Mouse (Mus musculus) midbrain, embryonic 15.5 days (tissue): ENCODE results near the gene Magi1. TPM values are rescaled to one million over a fixed set of nuclear protein-coding genes. Genes with fewer than 3 reads are reported as not detected.
"Not testable (repeated sequence)": the region's sequence is repeated elsewhere in the genome, so short reads cannot be mapped to it uniquely, and the experiment has no call there.

Experiments
- ATAC-seq: fragments of 200-750 bp; cut with Nextera tagmentation; replicated peaks from 2 replicates; pipeline ENCODE4 v1.8.0; 2017; ENCODE audit warnings: moderate TSS enrichment
- H3K27ac ChIP-seq: fragments of 300-500 bp; sonication (generic); 2 replicates; pipeline ENCODE4 v1.5.1; 2015; ENCODE audit warnings: mild to moderate bottlenecking, inconsistent platforms
- H3K27me3 ChIP-seq: fragments of 300-500 bp; sonication (generic); replicated peaks from 2 replicates; pipeline ENCODE4 v1.6.1; 2015; ENCODE audit warnings: inconsistent platforms
- H3K36me3 ChIP-seq: fragments of 300-500 bp; sonication (generic); replicated peaks from 2 replicates; pipeline ENCODE4 v1.6.1; 2015; ENCODE audit warnings: inconsistent platforms
- H3K4me1 ChIP-seq: fragments of 300-500 bp; sonication (generic); 2 replicates; pipeline ENCODE4 v1.6.1; 2015; ENCODE audit warnings: inconsistent platforms
- H3K4me2 ChIP-seq: fragments of 300-500 bp; sonication (generic); 2 replicates; pipeline ENCODE4 v1.6.1; 2015; ENCODE audit warnings: inconsistent platforms, mild to moderate bottlenecking, moderate library complexity
- H3K4me3 ChIP-seq: fragments of 300-500 bp; sonication (generic); 2 replicates; pipeline ENCODE4 v1.5.1; 2015; ENCODE audit warnings: mild to moderate bottlenecking, inconsistent platforms
- H3K9ac ChIP-seq: fragments of 300-500 bp; sonication (generic); 2 replicates; pipeline ENCODE4 v1.6.1; 2015; ENCODE audit warnings: mild to moderate bottlenecking, inconsistent platforms
- H3K9me3 ChIP-seq: fragments of 300-500 bp; sonication (generic); 2 replicates; pipeline ENCODE4 v1.6.1; 2016; ENCODE audit warnings: inconsistent platforms
- WGBS: fragments of 180-500 bp; shearing (Covaris S2); methylation state at CpG from one replicate; pipeline ENCODE4 v1.1.7; 2015; ENCODE audit warnings: mixed read lengths; 5-methylcytosine and 5-hydroxymethylcytosine counted together
- polyA plus RNA-seq: library from polyadenylated mRNA; unstranded; fragments of >200 nt; fragmentation: Nextera tagmentation; extraction: Ambion mirVana; gene quantifications from 2 replicates; pipeline ENCODE4 v1.2.1, GENCODE M21; 2015

The Magi1 gene
- polyA plus RNA-seq, 1 experiment from 2014 or later = 38.2 TPM

DNA sequence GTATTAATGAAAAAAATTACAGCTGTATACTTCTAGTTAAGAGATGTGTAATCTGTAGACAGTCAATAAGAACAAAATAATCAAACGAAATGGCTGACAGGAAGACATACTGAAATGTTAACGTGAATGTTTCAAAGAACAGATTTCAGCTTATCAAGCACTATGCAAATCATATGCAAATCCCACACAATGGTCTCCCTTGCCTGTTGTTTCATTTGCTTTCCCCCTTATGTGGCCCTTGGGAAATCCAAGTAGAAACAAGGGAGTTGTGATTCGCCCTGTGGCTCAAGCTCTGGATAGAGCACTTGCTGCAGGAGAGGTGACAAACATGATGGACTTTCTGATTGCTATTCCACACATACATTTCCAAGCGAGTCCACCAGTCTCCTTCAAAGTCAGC lies 275.1 kb downstream of the Magi1 start:
- peaks cover 11% of the 10 kb centered on the region; the same call in 1 of the 2 replicates for H3K4me1 ChIP-seq
- 47% methylated on average over 4 of the region's 4 CpGs for WGBS
- H3K4me2 ChIP-seq = no peak overlapping the region
- no peaks in the 10 kb centered on the region for H3K36me3 ChIP-seq
- H3K27me3 ChIP-seq = no peaks in the 10 kb centered on the region
- H3K27ac ChIP-seq = no peak overlapping the region
- H3K9ac ChIP-seq = no peak overlapping the region
- no peaks in the 10 kb centered on the region for H3K9me3 ChIP-seq
- no peak for ATAC-seq
- no peak overlapping the region for H3K4me3 ChIP-seq

DNA sequence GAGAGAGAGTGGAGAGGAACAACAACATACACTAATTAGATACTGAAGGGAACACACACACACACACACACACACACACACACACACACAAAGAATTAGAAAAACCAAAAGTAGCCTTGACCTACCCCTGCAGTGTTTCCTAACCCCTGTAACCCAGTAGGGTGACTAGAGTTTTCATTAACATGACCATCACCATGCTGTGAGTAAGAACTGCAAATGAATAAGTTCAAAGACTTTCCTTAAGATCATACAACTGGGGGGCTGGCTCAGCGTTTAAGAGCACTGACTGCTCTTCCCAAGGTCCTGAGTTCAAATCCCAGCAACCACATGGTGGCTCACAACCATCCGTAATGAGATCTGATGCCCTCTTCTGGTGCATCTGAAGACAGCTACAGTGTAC lies 280.1 kb downstream of the Magi1 start:
- not testable (repeated sequence) for H3K4me1 ChIP-seq, H3K4me3 ChIP-seq, H3K9me3 ChIP-seq, H3K27ac ChIP-seq, H3K36me3 ChIP-seq, ATAC-seq, H3K4me2 ChIP-seq, H3K9ac ChIP-seq, H3K27me3 ChIP-seq
- WGBS = 59% methylated on average over 2 of the region's 2 CpGs

DNA sequence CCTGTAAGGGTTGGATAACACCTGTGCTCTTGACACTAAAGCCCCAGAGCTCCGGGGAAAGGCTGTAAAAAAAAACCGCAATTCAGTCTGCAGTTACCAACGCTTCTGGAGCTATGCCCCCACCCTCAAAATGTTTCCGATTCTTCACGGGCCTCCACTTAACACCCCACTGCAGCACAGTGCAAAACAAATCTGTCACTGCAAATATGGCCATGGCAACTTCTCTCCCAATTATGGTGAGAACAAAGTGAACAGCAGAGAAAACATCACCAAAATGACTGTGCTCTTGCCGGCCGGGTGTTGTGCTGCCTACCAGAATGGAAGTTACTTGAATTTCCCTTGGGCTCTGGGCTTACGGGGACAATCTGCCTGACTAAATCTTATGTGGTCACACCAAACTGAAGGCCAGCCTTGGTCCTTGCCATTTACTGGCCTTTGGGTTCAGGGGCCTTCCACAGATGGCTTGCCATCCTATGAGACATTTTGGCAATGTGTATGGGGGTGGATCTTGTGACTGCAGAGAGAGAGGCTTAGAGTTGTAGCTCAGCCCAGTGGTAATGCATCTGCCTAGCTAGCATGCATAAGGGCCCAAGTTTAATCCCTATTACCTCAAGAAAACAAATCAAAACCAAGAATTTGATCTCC lies 286.8 kb downstream of the Magi1 start:
- Histone ChIP-seq H3K4me2 (no peak overlapping the region), H3K9me3 (no peaks in the 10 kb centered on the region), H3K27ac (no peak overlapping the region), H3K4me3 (no peak overlapping the region), H3K36me3 (no peaks in the 10 kb centered on the region), H3K4me1 (no peaks in the 10 kb centered on the region), H3K9ac (no peak overlapping the region), H3K27me3 (no peaks in the 10 kb centered on the region)
- whole genome bisulfite sequencing = 90% methylated on average over 8 of the region's 8 CpGs
- ATAC-seq = no peak

DNA sequence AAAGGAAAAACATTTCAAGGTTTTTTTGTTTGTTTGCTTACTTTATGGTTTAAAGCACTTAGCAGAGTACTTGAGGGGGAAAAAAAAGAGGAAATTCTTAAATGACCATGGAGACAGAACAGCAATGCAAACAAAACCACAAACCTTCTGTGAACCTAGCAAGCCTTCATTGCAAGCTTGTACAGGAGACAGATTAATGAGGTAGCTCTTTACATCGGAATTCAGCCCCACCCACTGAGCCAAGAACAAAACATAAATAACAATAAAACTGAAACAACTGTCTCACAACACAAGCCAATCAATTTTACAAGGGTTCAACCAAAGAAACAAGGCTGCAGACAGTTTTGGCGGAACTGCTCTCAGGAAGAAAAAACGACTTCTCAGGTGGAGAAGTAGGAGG lies 296.2 kb downstream of the Magi1 start:
- Histone ChIP-seq H3K4me2 (no peak overlapping the region), H3K9me3 (no peaks in the 10 kb centered on the region), H3K27me3 (no peaks in the 10 kb centered on the region), H3K4me3 (no peak overlapping the region), H3K27ac (no peak overlapping the region), H3K4me1 (0 out of 2 replicates have a peak, but pooled peaks cover 3% of the 10 kb centered on the region), H3K36me3 (no peaks in the 10 kb centered on the region), H3K9ac (no peak overlapping the region)
- 51% methylated on average over 3 of the region's 3 CpGs for WGBS
- no peak for ATAC-seq

DNA sequence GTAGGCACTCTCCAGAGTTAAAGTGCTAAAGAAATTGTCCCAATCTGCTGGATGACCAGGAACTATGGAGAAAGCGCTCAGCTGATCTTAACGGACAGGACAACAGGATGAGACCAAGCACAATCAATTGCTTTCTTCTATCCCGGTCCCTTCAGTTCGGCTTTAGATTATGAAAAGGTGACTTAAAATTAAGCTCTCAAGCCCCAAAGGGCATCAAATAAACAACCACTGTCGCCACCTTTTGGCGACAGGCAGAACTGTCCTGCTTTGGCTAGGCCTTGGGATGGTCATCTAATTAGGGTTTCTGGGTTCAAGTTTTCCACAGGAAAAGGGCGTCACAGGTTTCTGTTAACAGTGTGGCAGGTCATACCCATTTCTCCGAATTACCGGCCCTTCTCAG lies 298.6 kb downstream of the Magi1 start:
- H3K27ac ChIP-seq = no peak overlapping the region
- H3K4me3 ChIP-seq = no peak overlapping the region
- no peaks in the 10 kb centered on the region for H3K36me3 ChIP-seq
- no peaks in the 10 kb centered on the region for H3K9me3 ChIP-seq
- no peak for ATAC-seq
- H3K27me3 ChIP-seq = no peaks in the 10 kb centered on the region
- H3K4me1 ChIP-seq = peaks cover 4% of the 10 kb centered on the region; the same call in 1 of the 2 replicates
- H3K9ac ChIP-seq = no peak overlapping the region
- no peak overlapping the region for H3K4me2 ChIP-seq
- whole genome bisulfite sequencing = 48% methylated on average over 9 of the region's 9 CpGs

DNA sequence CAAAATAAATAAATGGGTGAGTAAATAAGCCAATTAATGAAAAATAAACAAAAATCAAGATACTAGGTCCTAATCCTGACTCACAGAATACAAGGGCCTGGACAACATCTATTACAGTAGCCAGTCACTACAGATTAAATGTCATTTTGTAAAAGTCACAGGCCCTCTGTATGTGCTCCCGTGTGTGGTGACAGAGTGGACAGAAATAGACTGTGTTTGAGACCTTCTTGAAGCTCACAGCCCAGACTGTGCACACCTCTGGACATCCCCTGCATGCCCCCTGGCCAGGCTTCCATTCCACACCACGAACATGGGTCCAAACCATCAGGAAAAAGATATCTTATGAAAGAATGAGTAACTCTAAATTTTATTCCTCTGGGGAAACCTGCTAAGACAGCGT lies 300.2 kb downstream of the Magi1 start:
- no peak overlapping the region for H3K9ac ChIP-seq
- 86% methylated on average over 3 of the region's 3 CpGs for WGBS
- H3K4me3 ChIP-seq = no peak overlapping the region
- no peaks in the 10 kb centered on the region for H3K9me3 ChIP-seq
- no peak overlapping the region for H3K4me2 ChIP-seq
- no peak overlapping the region for H3K27ac ChIP-seq
- no peak for ATAC-seq
- no peaks in the 10 kb centered on the region for H3K36me3 ChIP-seq
- peaks cover 4% of the 10 kb centered on the region; the same call in 1 of the 2 replicates for H3K4me1 ChIP-seq
- H3K27me3 ChIP-seq = no peaks in the 10 kb centered on the region

DNA sequence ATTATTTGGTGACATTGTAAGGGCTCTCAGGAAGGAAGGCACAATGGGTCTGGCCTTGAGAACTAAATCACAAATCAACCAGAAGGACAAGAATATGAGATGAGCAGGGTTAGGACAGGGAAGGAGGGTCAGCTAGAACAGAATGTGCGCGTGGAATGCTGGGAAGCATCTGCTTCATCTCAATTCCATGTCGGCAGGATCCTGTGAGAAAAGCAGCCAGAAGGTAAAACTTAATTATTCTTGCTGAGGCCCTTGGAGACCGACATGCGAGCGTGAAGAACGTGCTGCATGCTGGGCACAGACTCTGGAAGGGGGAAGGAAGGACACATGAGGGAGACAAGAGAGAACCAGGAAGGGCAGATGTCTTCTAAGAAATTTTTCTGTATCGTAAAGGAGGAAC lies 302.5 kb downstream of the Magi1 start:
- WGBS = 38% methylated on average over 8 of the region's 8 CpGs
- no peak overlapping the region for H3K9ac ChIP-seq
- no peak for ATAC-seq
- H3K27me3 ChIP-seq = no peaks in the 10 kb centered on the region
- peaks cover 4% of the 10 kb centered on the region; the same call in 1 of the 2 replicates for H3K4me1 ChIP-seq
- no peak overlapping the region for H3K27ac ChIP-seq
- H3K36me3 ChIP-seq = no peaks in the 10 kb centered on the region
- no peak overlapping the region for H3K4me3 ChIP-seq
- H3K9me3 ChIP-seq = no peaks in the 10 kb centered on the region
- H3K4me2 ChIP-seq = no peak overlapping the region

DNA sequence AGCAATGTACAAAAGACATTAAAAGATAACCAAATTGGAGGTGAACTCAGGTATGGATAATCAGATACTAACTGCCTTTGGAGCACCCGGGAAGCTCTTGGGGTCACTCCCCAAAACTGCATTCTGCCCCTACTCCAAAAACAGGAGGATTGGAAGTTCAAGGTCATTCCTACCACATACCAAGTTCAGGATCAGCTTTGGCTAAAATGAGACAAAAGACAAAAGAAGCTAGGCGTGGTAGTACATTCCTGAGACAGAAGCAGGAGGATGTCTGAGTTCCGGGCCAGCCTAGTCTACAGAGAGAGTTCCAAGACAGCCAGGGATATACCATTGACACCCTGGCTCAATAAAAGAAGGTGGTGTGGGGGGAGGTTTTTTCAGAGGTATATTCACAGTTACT lies 304.5 kb downstream of the Magi1 start:
- Histone ChIP-seq H3K4me3 (no peak overlapping the region), H3K36me3 (no peaks in the 10 kb centered on the region), H3K9me3 (no peaks in the 10 kb centered on the region), H3K27me3 (no peaks in the 10 kb centered on the region), H3K4me2 (no peak overlapping the region), H3K27ac (no peak overlapping the region), H3K4me1 (peaks cover 4% of the 10 kb centered on the region; the same call in 1 of the 2 replicates), H3K9ac (no peak overlapping the region)
- WGBS = 87% methylated on average over 3 of the region's 3 CpGs
- no peak for ATAC-seq

DNA sequence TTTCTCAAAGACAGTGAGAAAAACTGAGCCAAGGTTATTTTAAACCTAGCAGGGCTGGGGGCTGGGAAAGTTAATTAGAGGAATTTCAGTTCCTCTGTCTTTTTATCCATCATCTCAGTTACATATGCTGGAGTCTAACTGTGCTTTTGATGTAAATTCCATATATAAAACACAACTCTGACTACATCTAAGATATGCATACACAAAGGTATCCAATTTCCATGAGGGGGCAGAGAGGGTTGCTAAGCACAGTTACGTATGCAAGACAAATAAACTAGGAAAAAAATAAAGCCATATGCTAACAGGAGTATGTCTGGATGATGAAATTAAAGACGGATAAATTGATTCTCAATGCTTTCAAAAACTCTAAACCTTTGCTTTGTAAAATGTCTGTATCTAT lies 315.0 kb downstream of the Magi1 start:
- no peak overlapping the region for H3K4me2 ChIP-seq
- no peak overlapping the region for H3K27ac ChIP-seq
- no peak overlapping the region for H3K9ac ChIP-seq
- H3K9me3 ChIP-seq = no peaks in the 10 kb centered on the region
- H3K4me1 ChIP-seq = no peaks in the 10 kb centered on the region
- ATAC-seq = no peak
- H3K36me3 ChIP-seq = no peaks in the 10 kb centered on the region
- 81% methylated on average over 2 of the region's 2 CpGs for WGBS
- no peaks in the 10 kb centered on the region for H3K27me3 ChIP-seq
- H3K4me3 ChIP-seq = no peak overlapping the region

DNA sequence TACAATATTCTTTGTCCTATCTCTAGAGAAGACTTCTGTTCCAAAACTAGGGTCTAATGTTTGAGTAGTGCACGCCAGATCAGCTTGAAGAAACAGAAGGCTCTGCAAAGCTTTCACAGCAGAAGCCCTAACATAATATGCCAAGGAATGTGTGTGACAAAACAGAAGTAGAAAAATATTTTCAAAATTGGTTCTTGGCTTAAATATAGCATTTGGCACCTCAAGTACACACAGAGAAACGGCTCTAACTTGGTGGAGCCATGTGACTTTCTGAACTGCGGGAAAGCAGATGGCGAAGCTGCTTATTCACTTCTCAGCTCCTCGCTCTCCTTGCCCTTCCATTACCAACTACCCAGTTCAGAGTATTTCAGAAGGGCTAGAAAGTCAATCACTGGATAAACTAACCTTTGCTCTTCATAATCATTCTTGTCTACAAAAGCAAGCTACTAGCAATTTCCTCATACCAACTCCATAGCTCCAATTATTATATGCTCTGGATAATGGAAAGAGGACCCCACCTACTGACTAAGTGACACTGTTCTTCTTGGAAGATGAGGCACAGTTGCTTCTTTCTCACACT lies 320.9 kb downstream of the Magi1 start:
- Histone ChIP-seq H3K4me1 (no peaks in the 10 kb centered on the region), H3K9me3 (no peaks in the 10 kb centered on the region), H3K4me2 (no peak overlapping the region), H3K9ac (no peak overlapping the region), H3K36me3 (no peaks in the 10 kb centered on the region), H3K27ac (no peak overlapping the region), H3K4me3 (no peak overlapping the region), H3K27me3 (no peaks in the 10 kb centered on the region)
- no peak for ATAC-seq
- 88% methylated on average over 5 of the region's 5 CpGs for WGBS

DNA sequence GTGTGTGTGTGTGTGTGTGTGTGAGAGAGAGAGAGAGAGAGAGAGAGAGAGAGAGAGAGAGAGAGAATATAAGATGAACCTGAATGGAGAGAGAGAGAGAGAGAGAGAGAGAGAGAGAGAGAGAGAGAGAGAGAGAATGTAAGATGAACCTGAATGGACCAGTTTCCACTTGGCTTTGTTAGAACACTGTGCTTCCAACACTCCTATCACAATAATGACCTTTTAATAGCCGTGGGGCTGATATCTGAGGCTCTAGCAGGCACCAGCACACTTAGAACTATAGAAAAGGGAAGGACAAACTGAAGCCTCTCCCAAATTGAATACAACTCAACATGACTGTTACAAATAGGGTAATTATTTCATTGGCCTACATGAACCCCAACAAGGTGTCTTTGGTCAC lies 321.9 kb downstream of the Magi1 start:
- WGBS = 91% methylated on average over 1 of the region's 1 CpGs
- Histone ChIP-seq H3K4me2 (no peak overlapping the region), H3K4me1 (peaks cover 4% of the 10 kb centered on the region; the same call in 1 of the 2 replicates), H3K36me3 (no peaks in the 10 kb centered on the region), H3K27me3 (no peaks in the 10 kb centered on the region), H3K9me3 (no peaks in the 10 kb centered on the region), H3K4me3 (no peak overlapping the region), H3K27ac (no peak overlapping the region), H3K9ac (no peak overlapping the region)
- ATAC-seq = no peak

DNA sequence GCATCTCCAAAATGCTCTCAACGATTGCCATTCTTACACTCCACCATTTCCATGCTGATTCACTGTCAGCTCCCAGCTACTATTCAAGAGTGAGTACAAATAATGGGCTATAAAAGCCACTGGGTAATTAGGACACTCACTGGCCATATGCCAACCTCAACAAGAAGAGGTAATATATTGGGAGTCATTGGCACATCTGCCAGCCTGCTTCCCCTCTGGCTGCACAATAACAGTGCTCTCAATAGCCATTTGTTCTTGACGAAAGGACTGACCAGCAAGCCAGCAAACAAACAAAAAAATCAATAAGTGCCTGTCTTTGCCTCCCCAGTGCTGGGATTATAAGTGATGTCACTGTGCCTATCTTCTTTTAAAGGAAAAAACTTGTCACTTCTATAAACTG lies 326.5 kb downstream of the Magi1 start:
- 19% methylated on average over 2 of the region's 2 CpGs for WGBS

DNA sequence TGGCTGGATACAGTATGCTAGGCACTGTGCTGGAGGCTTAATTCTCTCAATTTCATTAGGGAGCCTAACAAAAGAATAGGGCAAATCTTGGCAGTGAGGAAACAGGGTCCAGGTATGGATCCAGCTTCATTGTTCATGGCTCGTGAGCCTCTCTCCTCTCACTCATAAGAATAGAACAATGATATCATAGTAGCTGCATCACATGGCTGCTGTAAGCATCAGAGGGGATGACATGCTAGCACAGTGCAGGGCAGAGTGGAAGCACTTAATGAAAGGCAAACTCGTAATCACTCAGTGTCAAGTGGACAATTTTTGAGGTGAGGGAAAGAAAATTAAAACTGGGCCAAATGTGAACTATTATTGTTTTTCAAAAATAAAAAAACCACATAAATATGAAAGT lies 337.1 kb downstream of the Magi1 start:
- 69% methylated on average over 2 of the region's 2 CpGs for WGBS

More for the DNA sequence above, 326.5 kb downstream of the Magi1 start:
- Histone ChIP-seq H3K9me3 (no peaks in the 10 kb centered on the region), H3K27me3 (no peaks in the 10 kb centered on the region), H3K4me2 (no peak overlapping the region), H3K27ac (no peak overlapping the region), H3K4me3 (no peak overlapping the region), H3K36me3 (no peaks in the 10 kb centered on the region), H3K4me1 (peaks cover 4% of the 10 kb centered on the region; the same call in 1 of the 2 replicates), H3K9ac (no peak overlapping the region)
- ATAC-seq = no peak

More for the DNA sequence above, 337.1 kb downstream of the Magi1 start:
- no peaks in the 10 kb centered on the region for H3K27me3 ChIP-seq
- no peaks in the 10 kb centered on the region for H3K4me1 ChIP-seq
- no peak overlapping the region for H3K4me2 ChIP-seq
- no peak overlapping the region for H3K4me3 ChIP-seq
- ATAC-seq = no peak
- no peak overlapping the region for H3K27ac ChIP-seq
- H3K9me3 ChIP-seq = no peaks in the 10 kb centered on the region
- H3K36me3 ChIP-seq = no peaks in the 10 kb centered on the region
- H3K9ac ChIP-seq = no peak overlapping the region
